1 mouse cellular context compared by ENCODE assay signal in genomic region chr19:9076982-9077660, GRCm38 (mm10).
TF ChIP-seq lines count a peak whose summit lies in the region.

No protein-coding gene starts in this region.

TF ChIP-seq in MEL, 35 proteins besides CTCF, POLR2A, EP300 and RAD21 (continued from another document):
- TF ChIP-seq JUND (IDR thresholded peaks at IDR 0.05; ENCODE audit: low read depth, low read length) (peak; percentile 91), MYB (IDR thresholded peaks at IDR 0.05; ENCODE audit: low read depth, low read length) (no peak), TBP (IDR thresholded peaks at IDR 0.05; ENCODE audit: low read depth, low read length) (no peak), SIN3A (IDR thresholded peaks at IDR 0.05; ENCODE audit: low read length) (0 out of 2 replicates have a peak, but pooled peaks have one; percentile 7), POLR2AphosphoS5 (IDR thresholded peaks at IDR 0.05; ENCODE audit: borderline replicate concordance, low read depth, low read length) (no peak)
TF ChIP-seq in MEL: peak in this region for 4.
